Mouse (Mus musculus) midbrain, embryonic 16.5 days (tissue): ENCODE measurements around the gene Pkm. TPM values are rescaled to one million over a fixed set of nuclear protein-coding genes. Genes with fewer than 3 reads are reported as not detected.

Experiments
- ATAC-seq: fragments of 200-750 bp; cut with Nextera tagmentation; 2 replicates; pipeline ENCODE4 v1.8.0; 2017; ENCODE audit warnings: moderate TSS enrichment
- H3K27ac ChIP-seq: fragments of 300-500 bp; sonication (generic); 2 replicates; pipeline ENCODE4 v1.5.1; 2014; ENCODE audit warnings: mild to moderate bottlenecking, low read length, mixed read lengths
- H3K27me3 ChIP-seq: fragments of 300-500 bp; sonication (generic); 2 replicates; pipeline ENCODE4 v1.6.1; 2014; ENCODE audit warnings: low read depth, low read length, mixed read lengths; ENCODE audit not compliant: control insufficient read depth, insufficient read depth
- H3K36me3 ChIP-seq: fragments of 300-500 bp; sonication (generic); 2 replicates; pipeline ENCODE4 v1.6.1; 2014; ENCODE audit warnings: mild to moderate bottlenecking, low read length, moderate library complexity, mixed read lengths; ENCODE audit not compliant: control insufficient read depth, insufficient read depth
- H3K4me1 ChIP-seq: fragments of 300-500 bp; sonication (generic); 2 replicates; pipeline ENCODE4 v1.6.1; 2014; ENCODE audit warnings: mild to moderate bottlenecking, low read length, mixed read lengths; ENCODE audit not compliant: control insufficient read depth, insufficient read depth
- H3K4me2 ChIP-seq: fragments of 300-500 bp; sonication (generic); 2 replicates; pipeline ENCODE4 v1.6.1; 2014; ENCODE audit warnings: mild to moderate bottlenecking, low read length, mixed read lengths
- H3K4me3 ChIP-seq: fragments of 300-500 bp; sonication (generic); 2 replicates; pipeline ENCODE4 v1.5.1; 2014; ENCODE audit warnings: low read depth, mild to moderate bottlenecking, low read length, moderate library complexity, mixed read lengths
- H3K9ac ChIP-seq: fragments of 300-500 bp; sonication (generic); 2 replicates; pipeline ENCODE4 v1.6.1; 2014; ENCODE audit warnings: low read depth, low read length, mixed read lengths
- H3K9me3 ChIP-seq: fragments of 300-500 bp; sonication (generic); replicated peaks from 2 replicates; pipeline ENCODE4 v1.6.1; 2014; ENCODE audit warnings: mild to moderate bottlenecking, low read length, mixed read lengths; ENCODE audit not compliant: control insufficient read depth, poor library complexity, severe bottlenecking
- WGBS: fragments of 180-500 bp; shearing (Covaris S2); extraction: QIAGEN DNeasy Blood & Tissue Kit; methylation state at CpG from one replicate; pipeline ENCODE4 v1.1.7; 2014; 5-methylcytosine and 5-hydroxymethylcytosine counted together
- polyA plus RNA-seq: library from polyadenylated mRNA; unstranded; fragments of >200 nt; fragmentation: Nextera tagmentation; extraction: Ambion mirVana; gene quantifications from 2 replicates; pipeline ENCODE4 v1.2.1, GENCODE M21; 2015

Pkm gene
- polyA plus RNA-seq, 1 experiment from 2014 or later, result 962 TPM

GRCm38 (mm10) chr9:59663957-59664356, 7.8 kb downstream of the Pkm start:
- no peaks in the 10 kb centered on the region for H3K9me3 ChIP-seq
- H3K4me2 ChIP-seq, result no peak overlapping the region
- H3K4me1 ChIP-seq, result peaks cover 40% of the 10 kb centered on the region
- H3K4me3 ChIP-seq, result no peak overlapping the region
- H3K36me3 ChIP-seq, result peaks cover 28% of the 10 kb centered on the region
- WGBS, result 61% methylated on average over 3 of the region's 3 CpGs
- no peaks in the 10 kb centered on the region for H3K27me3 ChIP-seq
- H3K9ac ChIP-seq, result no peak overlapping the region
- no peak overlapping the region for H3K27ac ChIP-seq
- no peak for ATAC-seq

GRCm38 (mm10) chr9:59664664-59665256, 8.6 kb downstream of the Pkm start:
- ATAC-seq, result no peak
- peaks cover 30% of the 10 kb centered on the region for H3K36me3 ChIP-seq

GRCm38 (mm10) chr9:59666016-59666415, 9.8 kb downstream of the Pkm start:
- H3K4me3 ChIP-seq, result no peak overlapping the region
- no peaks in the 10 kb centered on the region for H3K9me3 ChIP-seq
- peaks cover 38% of the 10 kb centered on the region for H3K36me3 ChIP-seq
- no peak overlapping the region for H3K9ac ChIP-seq
- no peak for ATAC-seq
- 93% methylated on average over 8 of the region's 8 CpGs for WGBS
- no peak overlapping the region for H3K4me2 ChIP-seq
- H3K27ac ChIP-seq, result no peak overlapping the region
- peaks cover 19% of the 10 kb centered on the region for H3K4me1 ChIP-seq
- no peaks in the 10 kb centered on the region for H3K27me3 ChIP-seq

More at GRCm38 (mm10) chr9:59664664-59665256, 8.6 kb downstream of the Pkm start:
- H3K4me3 ChIP-seq, result no peak overlapping the region
- no peak overlapping the region for H3K4me2 ChIP-seq
- no peaks in the 10 kb centered on the region for H3K27me3 ChIP-seq
- WGBS, result 73% methylated on average over 4 of the region's 4 CpGs
- no peak overlapping the region for H3K27ac ChIP-seq
- H3K4me1 ChIP-seq, result peaks cover 32% of the 10 kb centered on the region
- H3K9ac ChIP-seq, result no peak overlapping the region
- H3K9me3 ChIP-seq, result no peaks in the 10 kb centered on the region

GRCm38 (mm10) chr9:59666813-59667212, 10.6 kb downstream of the Pkm start:
- H3K9me3 ChIP-seq, result no peaks in the 10 kb centered on the region
- ATAC-seq, result no peak
- H3K9ac ChIP-seq, result no peak overlapping the region
- H3K27ac ChIP-seq, result no peak overlapping the region; the same call in 1 of the 2 replicates
- H3K4me1 ChIP-seq, result peaks cover 11% of the 10 kb centered on the region
- no peak overlapping the region for H3K4me2 ChIP-seq
- WGBS, result 91% methylated on average over 1 of the region's 1 CpGs
- H3K27me3 ChIP-seq, result no peaks in the 10 kb centered on the region
- H3K4me3 ChIP-seq, result no peak overlapping the region
- H3K36me3 ChIP-seq, result peaks cover 39% of the 10 kb centered on the region

GRCm38 (mm10) chr9:59667250-59667649, 11.1 kb downstream of the Pkm start:
- H3K27me3 ChIP-seq, result no peaks in the 10 kb centered on the region
- no peak for ATAC-seq
- H3K9ac ChIP-seq, result no peak overlapping the region
- H3K4me3 ChIP-seq, result no peak overlapping the region
- H3K4me1 ChIP-seq, result peaks cover 10% of the 10 kb centered on the region; the same call in 1 of the 2 replicates
- no peak overlapping the region for H3K4me2 ChIP-seq
- H3K36me3 ChIP-seq, result peaks cover 43% of the 10 kb centered on the region
- no peak overlapping the region; the same call in 1 of the 2 replicates for H3K27ac ChIP-seq
- 79% methylated on average over 4 of the region's 4 CpGs for WGBS
- H3K9me3 ChIP-seq, result no peaks in the 10 kb centered on the region

- H3K4me1 ChIP-seq, result peaks cover 6% of the 10 kb centered on the region; the same call in 1 of the 2 replicates
- H3K9me3 ChIP-seq, result no peaks in the 10 kb centered on the region
- no peak overlapping the region for H3K4me3 ChIP-seq
- H3K27ac ChIP-seq, result no peak overlapping the region
- ATAC-seq, result no peak
- H3K9ac ChIP-seq, result no peak overlapping the region
- no peaks in the 10 kb centered on the region for H3K27me3 ChIP-seq
- no peak overlapping the region for H3K4me2 ChIP-seq
- WGBS, result 92% methylated on average over 6 of the region's 6 CpGs
- H3K36me3 ChIP-seq, result peaks cover 48% of the 10 kb centered on the region
These were observed 11.7 kb downstream of the Pkm start for GRCm38 (mm10) chr9:59667904-59668303.

GRCm38 (mm10) chr9:59668473-59668872, 12.3 kb downstream of the Pkm start:
- no peaks in the 10 kb centered on the region for H3K27me3 ChIP-seq
- WGBS, result 74% methylated on average over 7 of the region's 7 CpGs
- no peak overlapping the region for H3K27ac ChIP-seq
- H3K36me3 ChIP-seq, result peaks cover 47% of the 10 kb centered on the region
- H3K4me2 ChIP-seq, result no peak overlapping the region
- H3K9ac ChIP-seq, result no peak overlapping the region
- H3K4me3 ChIP-seq, result no peak overlapping the region
- H3K4me1 ChIP-seq, result peaks cover 4% of the 10 kb centered on the region; the same call in 1 of the 2 replicates
- no peaks in the 10 kb centered on the region for H3K9me3 ChIP-seq
- no peak for ATAC-seq

- no peaks in the 10 kb centered on the region for H3K4me1 ChIP-seq
- H3K27me3 ChIP-seq, result no peaks in the 10 kb centered on the region
- 79% methylated on average over 4 of the region's 4 CpGs for WGBS
- H3K9me3 ChIP-seq, result no peaks in the 10 kb centered on the region
- no peak overlapping the region for H3K4me3 ChIP-seq
- ATAC-seq, result no peak
- H3K27ac ChIP-seq, result no peak overlapping the region
- H3K36me3 ChIP-seq, result peaks cover 50% of the 10 kb centered on the region
- H3K4me2 ChIP-seq, result no peak overlapping the region
- H3K9ac ChIP-seq, result no peak overlapping the region
These were observed 13.0 kb downstream of the Pkm start for GRCm38 (mm10) chr9:59669172-59669571.

- no peaks in the 10 kb centered on the region for H3K9me3 ChIP-seq
- H3K4me2 ChIP-seq, result no peak overlapping the region
- peaks cover 54% of the 10 kb centered on the region for H3K36me3 ChIP-seq
- H3K9ac ChIP-seq, result no peak overlapping the region
- 89% methylated on average over 12 of the region's 12 CpGs for WGBS
- no peaks in the 10 kb centered on the region for H3K4me1 ChIP-seq
- no peak overlapping the region for H3K27ac ChIP-seq
- ATAC-seq, result no peak
- no peaks in the 10 kb centered on the region for H3K27me3 ChIP-seq
- H3K4me3 ChIP-seq, result no peak overlapping the region
These were observed 16.2 kb downstream of the Pkm start for GRCm38 (mm10) chr9:59672195-59672894.
